Mouse (Mus musculus): ENCODE measurements at regions not wholly inside any gene's neighbourhood (a gene's known extent, or its start where the extent isn't known, plus 50 kb on each side); places are given as distances from the start of the nearest gene placed in this dataset.

GRCm38 (mm10) chr2:157674906-157675305 is 62.3 kb upstream of the Ctnnbl1 start:
- H3K4me3 ChIP-seq (ENCODE audit: low read depth, low read length) = no peak overlapping the region
- H3K4me2 ChIP-seq (ENCODE audit: low read depth, low read length) = no peak overlapping the region
- WGBS = 70% methylated on average over 19 of the region's 19 CpGs
- no peaks in the 10 kb centered on the region for H3K9me3 ChIP-seq (replicated peaks; ENCODE audit: control insufficient read depth, low read length)
- H3K36me3 ChIP-seq (replicated peaks; ENCODE audit: control insufficient read depth, insufficient read depth, low read length) = no peaks in the 10 kb centered on the region
- H3K9ac ChIP-seq (replicated peaks; ENCODE audit: low read depth, low read length) = no peak overlapping the region
- no peak for ATAC-seq (ENCODE audit: insufficient read depth, low read depth)
- peaks cover 10% of the 10 kb centered on the region for H3K4me1 ChIP-seq (ENCODE audit: control insufficient read depth, insufficient read depth)
- H3K27ac ChIP-seq (ENCODE audit: low read depth) = no peak overlapping the region
- TF ChIP-seq CTCF (IDR thresholded peaks at IDR 0.05; ENCODE audit: low read depth) (no peak), EP300 (IDR thresholded peaks at IDR 0.05; ENCODE audit: low read depth) (no peak)
- H3K27me3 ChIP-seq (ENCODE audit: control insufficient read depth, insufficient read depth, low read length) = no peaks in the 10 kb centered on the region
- DNase-seq (ENCODE audit: low spot score) = no peak

- DNase-seq (ENCODE audit: low spot score) (no peak), ATAC-seq (ENCODE audit: insufficient read depth, low read depth) (no peak)
- H3K4me1 ChIP-seq (ENCODE audit: control insufficient read depth, insufficient read depth) = no peaks in the 10 kb centered on the region
- H3K4me3 ChIP-seq (ENCODE audit: low read depth, low read length) = no peak overlapping the region
- WGBS = 36% methylated on average over 10 of the region's 10 CpGs
- H3K27ac ChIP-seq (ENCODE audit: low read depth) = no peak overlapping the region
- H3K4me2 ChIP-seq (ENCODE audit: low read depth, low read length) = no peak overlapping the region
- no peaks in the 10 kb centered on the region for H3K9me3 ChIP-seq (replicated peaks; ENCODE audit: control insufficient read depth, low read length)
- TF ChIP-seq CTCF (IDR thresholded peaks at IDR 0.05; ENCODE audit: low read depth) (no peak), EP300 (IDR thresholded peaks at IDR 0.05; ENCODE audit: low read depth) (no peak)
- no peaks in the 10 kb centered on the region for H3K27me3 ChIP-seq (ENCODE audit: control insufficient read depth, insufficient read depth, low read length)
- no peaks in the 10 kb centered on the region for H3K36me3 ChIP-seq (replicated peaks; ENCODE audit: control insufficient read depth, insufficient read depth, low read length)
- H3K9ac ChIP-seq (replicated peaks; ENCODE audit: low read depth, low read length) = no peak overlapping the region
Measured at GRCm38 (mm10) chr2:157676396-157677176, 60.6 kb upstream of the Ctnnbl1 start.

DNA sequence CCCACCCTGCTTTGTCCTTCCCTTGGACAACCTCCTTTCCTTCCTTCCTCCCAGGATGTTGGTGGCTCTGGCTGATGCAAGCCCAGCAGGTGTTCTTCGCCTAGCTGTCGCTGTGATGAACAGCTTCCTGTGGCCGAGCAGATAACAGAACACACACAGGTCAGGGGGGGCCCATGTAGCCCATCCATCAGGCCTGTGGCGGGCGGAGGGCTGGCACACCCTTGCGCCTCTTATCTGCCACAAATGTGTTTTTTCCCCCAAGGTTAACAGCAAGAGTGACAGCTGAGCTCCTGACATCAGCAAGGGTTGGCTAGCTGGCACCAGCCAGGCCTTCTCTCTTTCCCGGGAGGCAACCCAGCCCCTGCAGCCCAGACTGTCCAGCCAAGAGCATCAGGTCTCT is 59.9 kb upstream of the Ctnnbl1 start:
- H3K4me2 ChIP-seq (ENCODE audit: low read depth, low read length) = no peak overlapping the region
- ATAC-seq (ENCODE audit: insufficient read depth, low read depth) = no peak
- no peak for DNase-seq (ENCODE audit: low spot score)
- H3K4me1 ChIP-seq (ENCODE audit: control insufficient read depth, insufficient read depth) = no peaks in the 10 kb centered on the region
- no peaks in the 10 kb centered on the region for H3K9me3 ChIP-seq (replicated peaks; ENCODE audit: control insufficient read depth, low read length)
- no peak overlapping the region for H3K9ac ChIP-seq (replicated peaks; ENCODE audit: low read depth, low read length)
- TF ChIP-seq EP300 (IDR thresholded peaks at IDR 0.05; ENCODE audit: low read depth) (no peak), CTCF (IDR thresholded peaks at IDR 0.05; ENCODE audit: low read depth) (no peak)
- H3K27me3 ChIP-seq (ENCODE audit: control insufficient read depth, insufficient read depth, low read length) = no peaks in the 10 kb centered on the region
- no peaks in the 10 kb centered on the region for H3K36me3 ChIP-seq (replicated peaks; ENCODE audit: control insufficient read depth, insufficient read depth, low read length)
- no peak overlapping the region for H3K27ac ChIP-seq (ENCODE audit: low read depth)
- no peak overlapping the region for H3K4me3 ChIP-seq (ENCODE audit: low read depth, low read length)
- 18% methylated on average over 7 of the region's 7 CpGs for WGBS

GRCm38 (mm10) chr2:157681931-157682330 is 55.3 kb upstream of the Ctnnbl1 start:
- no peak for ATAC-seq (ENCODE audit: insufficient read depth, low read depth)

More at GRCm38 (mm10) chr2:157681931-157682330, 55.3 kb upstream of the Ctnnbl1 start:
- Histone ChIP-seq H3K9ac (replicated peaks; ENCODE audit: low read depth, low read length) (no peak overlapping the region), H3K9me3 (replicated peaks; ENCODE audit: control insufficient read depth, low read length) (no peaks in the 10 kb centered on the region), H3K27ac (ENCODE audit: low read depth) (no peak overlapping the region), H3K4me3 (ENCODE audit: low read depth, low read length) (no peak overlapping the region), H3K4me2 (ENCODE audit: low read depth, low read length) (no peak overlapping the region), H3K27me3 (ENCODE audit: control insufficient read depth, insufficient read depth, low read length) (0 out of 2 replicates have a peak, but pooled peaks cover 5% of the 10 kb centered on the region), H3K36me3 (replicated peaks; ENCODE audit: control insufficient read depth, insufficient read depth, low read length) (no peaks in the 10 kb centered on the region), H3K4me1 (ENCODE audit: control insufficient read depth, insufficient read depth) (no peaks in the 10 kb centered on the region)
- 79% methylated on average over 7 of the region's 7 CpGs for WGBS
- no peak for DNase-seq (ENCODE audit: low spot score)
- no peak for TF ChIP-seq CTCF (IDR thresholded peaks at IDR 0.05; ENCODE audit: low read depth)
- no peak for TF ChIP-seq EP300 (IDR thresholded peaks at IDR 0.05; ENCODE audit: low read depth)

Data from heart, postnatal 0 days (tissue).